Mouse (Mus musculus) kidney, postnatal 0 days (tissue): ENCODE measurements around the gene Rinl. TPM values are rescaled to one million over a fixed set of nuclear protein-coding genes. Genes with fewer than 3 reads are reported as not detected.

Source experiments
- ATAC-seq: fragments of 200-750 bp; cut with Nextera tagmentation; replicated peaks from 2 replicates; pipeline ENCODE4 v1.8.0; 2017; ENCODE audit warnings: low read depth, moderate number of reproducible peaks, moderate TSS enrichment, moderate library complexity; ENCODE audit not compliant: low FRiP score
- DNase-seq: peaks from one replicate; pipeline ENCODE4 v3.0.0-alpha.2; 2016; ENCODE audit warnings: low spot score
- H3K27ac ChIP-seq: fragments of 300-500 bp; sonication (generic); 2 replicates; pipeline ENCODE4 v1.5.1; 2014; ENCODE audit warnings: mild to moderate bottlenecking
- H3K27me3 ChIP-seq: fragments of 300-500 bp; sonication (generic); 2 replicates; pipeline ENCODE4 v1.6.1; 2014; ENCODE audit warnings: low read length, mixed read lengths; ENCODE audit not compliant: insufficient read depth
- H3K36me3 ChIP-seq: fragments of 300-500 bp; sonication (generic); 2 replicates; pipeline ENCODE4 v1.6.1; 2014; ENCODE audit warnings: low read length, mixed read lengths; ENCODE audit not compliant: insufficient read depth
- H3K4me1 ChIP-seq: fragments of 300-500 bp; sonication (generic); replicated peaks from 2 replicates; pipeline ENCODE4 v1.6.1; 2014; ENCODE audit warnings: antibody characterized with exemption, low read length, mixed read lengths; ENCODE audit not compliant: insufficient read depth
- H3K4me2 ChIP-seq: fragments of 300-500 bp; sonication (generic); 2 replicates; pipeline ENCODE4 v1.6.1; 2014; ENCODE audit warnings: mild to moderate bottlenecking, low read length, moderate library complexity, mixed read lengths
- H3K4me3 ChIP-seq: fragments of 300-500 bp; sonication (generic); replicated peaks from 2 replicates; pipeline ENCODE4 v1.5.1; 2014; ENCODE audit warnings: low read depth, low read length
- H3K9ac ChIP-seq: fragments of 300-500 bp; sonication (generic); 2 replicates; pipeline ENCODE4 v1.6.1; 2014; ENCODE audit warnings: low read depth, low read length
- H3K9me3 ChIP-seq: fragments of 300-500 bp; sonication (generic); replicated peaks from 2 replicates; pipeline ENCODE4 v1.6.1; 2016; ENCODE audit warnings: low read length, inconsistent platforms, mixed read lengths
- CTCF ChIP-seq: IDR thresholded peaks from 2 replicates; pipeline ENCODE4 v1.5.1; 2016; ENCODE audit warnings: antibody characterized with exemption, low read depth, mild to moderate bottlenecking, moderate library complexity
- WGBS: fragments of 180-500 bp; shearing (Covaris S2); extraction: QIAGEN DNeasy Blood & Tissue Kit; methylation state at CpG from one replicate; pipeline ENCODE4 v1.1.7; 2014; 5-methylcytosine and 5-hydroxymethylcytosine counted together
- polyA plus RNA-seq: library from polyadenylated mRNA; unstranded; fragments of >200 nt; fragmentation: Nextera tagmentation; extraction: Ambion mirVana; gene quantifications from 2 replicates; pipeline ENCODE4 v1.2.1, GENCODE M21; 2015

Rinl gene
- polyA plus RNA-seq, 1 experiment from 2014 or later = 6.3 TPM

- Histone ChIP-seq H3K27me3 (no peaks in the 10 kb centered on the region), H3K9me3 (no peaks in the 10 kb centered on the region), H3K4me1 (0 out of 2 replicates have a peak, but pooled peaks cover 8% of the 10 kb centered on the region), H3K27ac (peak overlapping the region; percentile 71), H3K4me2 (peak overlapping the region; percentile 44; the same call in 1 of the 2 replicates), H3K4me3 (no peak overlapping the region), H3K36me3 (no peaks in the 10 kb centered on the region), H3K9ac (no peak overlapping the region)
- DNase-seq (no peak), ATAC-seq (no peak)
- no peak for TF ChIP-seq CTCF
- 71% methylated on average over 15 of the region's 15 CpGs for WGBS
These were observed 7.1 kb downstream of the Rinl start for GRCm38 (mm10) chr7:28795832-28796231.

GRCm38 (mm10) chr7:28796562-28796975 is 7.8 kb downstream of the Rinl start:
- Histone ChIP-seq H3K27me3 (no peaks in the 10 kb centered on the region), H3K4me3 (0 out of 2 replicates have a peak overlapping the region, but pooled peaks have one; percentile 4), H3K9me3 (no peaks in the 10 kb centered on the region), H3K4me1 (peaks cover 13% of the 10 kb centered on the region), H3K36me3 (no peaks in the 10 kb centered on the region), H3K9ac (peak overlapping the region; percentile 51), H3K27ac (peak overlapping the region; percentile 71; the same call in 1 of the 2 replicates), H3K4me2 (peak overlapping the region; percentile 44)
- peak; percentile 98 for TF ChIP-seq CTCF
- ATAC-seq (peak; percentile 69), DNase-seq (peak; percentile 86)
- WGBS = 16% methylated on average over 32 of the region's 32 CpGs

DNA sequence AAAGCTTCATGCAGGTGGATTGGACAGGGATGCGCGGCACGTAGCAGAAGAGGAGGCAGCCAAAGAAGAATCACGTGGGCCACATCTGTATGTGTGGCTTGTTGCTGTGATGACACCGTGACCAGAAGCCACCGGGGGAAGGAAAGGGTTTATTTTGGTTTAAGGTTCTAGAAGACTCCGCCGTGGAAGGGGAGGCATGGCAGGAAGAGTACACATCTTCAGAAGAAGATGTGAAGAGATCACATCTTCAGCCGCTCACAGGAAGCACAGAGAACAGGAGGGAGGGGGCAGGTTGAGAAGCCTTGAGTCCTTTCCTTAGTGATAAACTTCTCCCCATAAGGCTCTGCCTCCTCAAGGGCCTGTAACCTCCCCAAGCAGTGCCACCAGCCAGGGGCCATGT is 11.2 kb downstream of the Rinl start:
- no peak for TF ChIP-seq CTCF
- Histone ChIP-seq H3K27ac (no peak overlapping the region), H3K4me2 (no peak overlapping the region), H3K27me3 (no peaks in the 10 kb centered on the region), H3K36me3 (no peaks in the 10 kb centered on the region), H3K9ac (no peak overlapping the region), H3K4me1 (peaks cover 40% of the 10 kb centered on the region), H3K4me3 (no peak overlapping the region), H3K9me3 (no peaks in the 10 kb centered on the region)
- ATAC-seq (no peak), DNase-seq (no peak)
- 93% methylated on average over 9 of the region's 9 CpGs for WGBS

DNA sequence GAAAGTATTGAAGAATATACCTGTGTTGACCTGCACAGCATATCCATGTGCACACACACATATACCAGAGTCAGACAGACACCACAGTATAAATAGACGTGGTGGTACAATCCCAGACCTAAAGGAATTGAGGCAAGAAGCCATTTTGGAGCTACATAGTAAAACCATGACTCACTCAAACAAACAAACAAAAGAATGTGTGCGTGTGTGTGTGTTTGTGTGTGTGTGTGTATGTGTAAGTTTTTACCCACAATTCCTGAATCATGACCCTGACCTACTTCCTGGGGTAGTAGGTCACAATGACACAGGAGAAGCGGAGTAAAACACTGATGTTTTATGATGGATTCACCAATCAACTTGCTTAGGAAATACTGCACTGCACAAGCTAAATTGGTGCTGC is 12.7 kb downstream of the Rinl start:
- peak overlapping the region; percentile 35; the same call in 1 of the 2 replicates for H3K4me2 ChIP-seq
- no peak overlapping the region for H3K9ac ChIP-seq
- DNase-seq (peak; percentile 73), ATAC-seq (no peak)
- peaks cover 37% of the 10 kb centered on the region for H3K4me1 ChIP-seq
- H3K36me3 ChIP-seq = no peaks in the 10 kb centered on the region
- no peak for TF ChIP-seq CTCF
- H3K27me3 ChIP-seq = no peaks in the 10 kb centered on the region
- no peak overlapping the region for H3K4me3 ChIP-seq
- 48% methylated on average over 3 of the region's 3 CpGs for WGBS
- H3K9me3 ChIP-seq = no peaks in the 10 kb centered on the region
- H3K27ac ChIP-seq = peak overlapping the region; percentile 88

DNA sequence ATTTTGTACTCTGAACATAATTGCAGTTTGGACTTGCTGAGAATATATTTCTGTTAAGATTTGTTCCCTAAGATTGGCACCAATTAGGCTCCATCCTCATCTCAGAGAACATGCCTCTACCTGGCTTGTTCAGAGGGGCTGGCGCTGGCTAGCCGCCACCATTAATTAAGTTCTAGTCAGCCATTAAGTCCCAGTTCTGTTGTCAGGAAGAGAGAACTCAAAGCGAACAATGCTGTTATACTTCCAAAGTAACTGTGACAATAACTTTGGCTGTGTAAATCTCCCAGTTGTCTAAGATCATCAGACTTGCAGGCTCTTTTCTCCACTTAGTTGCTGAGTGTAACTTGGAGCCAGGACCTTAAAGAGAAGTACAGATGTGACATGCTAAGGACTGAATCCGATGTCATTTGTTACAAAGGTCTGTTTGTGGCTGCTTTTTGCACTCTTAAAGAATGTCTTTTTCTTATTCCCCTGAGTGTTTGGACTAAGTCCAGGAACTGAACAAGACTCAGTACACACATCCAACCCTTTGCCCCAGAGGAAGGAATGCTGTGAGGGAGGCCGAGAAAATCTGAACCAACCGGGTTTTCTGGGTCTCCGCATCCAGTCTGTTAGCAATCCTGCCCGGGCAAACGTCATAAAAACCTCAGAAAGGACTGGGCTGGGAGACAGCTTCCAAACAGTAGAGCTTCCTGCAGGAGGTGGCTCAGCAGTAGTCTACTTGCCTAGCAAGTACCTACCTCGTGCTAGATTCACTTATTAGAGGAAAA is 13.3 kb downstream of the Rinl start:
- H3K4me3 ChIP-seq = no peak overlapping the region
- peak overlapping the region; percentile 88 for H3K27ac ChIP-seq
- peak; percentile 39; the same call in 1 of the 2 replicates for TF ChIP-seq CTCF
- H3K36me3 ChIP-seq = no peaks in the 10 kb centered on the region
- peaks cover 31% of the 10 kb centered on the region for H3K4me1 ChIP-seq
- no peaks in the 10 kb centered on the region for H3K27me3 ChIP-seq
- ATAC-seq = peak; percentile 61
- peak overlapping the region; percentile 35 for H3K4me2 ChIP-seq
- WGBS = 9% methylated on average over 10 of the region's 10 CpGs
- H3K9me3 ChIP-seq = no peaks in the 10 kb centered on the region
- H3K9ac ChIP-seq = no peak overlapping the region
- peak; percentile 90 for DNase-seq

DNA sequence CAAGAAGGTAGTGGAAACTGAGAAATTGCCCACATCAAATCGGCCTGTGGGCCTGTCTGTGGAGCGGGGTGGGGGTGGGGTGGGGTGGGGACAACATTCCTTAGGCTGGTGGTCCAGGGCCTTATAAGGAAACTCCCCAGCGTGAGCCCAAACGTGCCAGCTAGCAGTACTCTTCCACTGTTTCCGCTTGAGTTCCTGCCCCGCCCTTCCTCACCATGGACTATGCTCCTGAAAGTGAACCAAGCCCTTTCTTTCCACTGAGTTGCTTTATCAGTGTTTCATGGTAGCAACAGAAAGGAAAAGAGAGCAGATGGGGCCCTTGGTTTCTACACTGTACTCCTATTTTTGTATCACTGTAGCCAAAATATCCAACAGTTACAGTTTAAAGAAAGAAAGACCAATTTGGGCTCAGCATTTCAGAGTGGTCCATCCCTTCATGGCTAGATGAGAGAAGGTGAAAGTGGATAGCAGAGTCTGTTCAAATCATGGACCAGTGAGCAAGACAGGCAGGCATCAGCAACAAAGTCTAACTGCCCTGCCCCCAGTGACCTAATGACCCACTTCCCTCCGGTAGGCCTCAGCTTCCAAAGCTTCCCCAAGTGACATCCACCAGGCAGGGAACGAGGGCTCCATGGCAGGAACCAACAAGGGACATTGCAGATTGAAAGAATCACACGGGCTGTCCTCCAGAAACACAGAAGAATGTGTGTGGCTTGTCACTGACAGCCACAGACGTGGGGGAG is 14.2 kb downstream of the Rinl start:
- Histone ChIP-seq H3K4me1 (peaks cover 36% of the 10 kb centered on the region), H3K27me3 (no peaks in the 10 kb centered on the region), H3K27ac (peak overlapping the region; percentile 88), H3K4me2 (peak overlapping the region; percentile 35), H3K4me3 (no peak overlapping the region), H3K9ac (no peak overlapping the region), H3K9me3 (no peaks in the 10 kb centered on the region), H3K36me3 (no peaks in the 10 kb centered on the region)
- peak; percentile 81 for ATAC-seq
- no peak for TF ChIP-seq CTCF
- 6% methylated on average over 10 of the region's 10 CpGs for WGBS
- DNase-seq = peak; percentile 89
